Mouse (Mus musculus): ENCODE data around the gene Il20rb. TPM values are rescaled to one million over a fixed set of nuclear protein-coding genes. Genes with fewer than 3 reads are reported as not detected.

Il20rb gene
- polyA plus RNA-seq, 1 experiment from 2014 or later = 0.68 TPM

DNA sequence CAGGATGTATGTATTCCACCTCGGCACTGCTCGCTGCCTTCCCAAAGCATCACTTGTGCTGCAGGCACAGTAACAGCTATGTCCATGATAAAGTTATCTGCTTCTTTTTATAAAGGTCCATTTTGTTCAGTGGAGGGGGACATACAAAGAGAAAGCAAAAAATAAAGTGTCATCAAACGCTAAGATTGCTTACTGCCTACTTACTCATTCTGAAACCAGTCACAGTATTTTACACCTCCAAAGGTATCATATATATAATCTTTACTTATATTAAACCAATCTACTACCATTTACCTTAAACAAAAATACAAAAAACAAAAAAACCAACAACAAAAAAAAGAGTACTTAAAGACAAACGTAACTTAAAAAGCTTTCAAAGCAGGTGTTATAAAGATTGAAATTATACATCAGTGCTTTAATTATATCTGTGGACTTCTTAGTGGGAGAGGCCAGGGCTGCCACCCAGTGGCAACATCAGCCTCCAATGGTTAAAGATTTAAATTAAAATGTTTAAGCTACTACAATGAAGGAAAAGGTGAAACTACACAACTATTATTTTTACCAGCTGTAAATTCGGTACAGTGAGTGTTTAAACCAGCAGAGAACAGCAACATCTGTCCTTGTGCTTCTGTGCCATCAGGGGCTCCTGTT is 7.1 kb upstream of the Il20rb start:
- no peak for ATAC-seq (ENCODE audit: extremely low read depth, insufficient number of reproducible peaks, low FRiP score, low TSS enrichment)
- H3K9ac ChIP-seq = no peak overlapping the region
- peaks cover 20% of the 10 kb centered on the region for H3K36me3 ChIP-seq
- H3K9me3 ChIP-seq = no peaks in the 10 kb centered on the region
- H3K4me1 ChIP-seq = peaks cover 28% of the 10 kb centered on the region
- 75% methylated on average over 5 of the region's 5 CpGs for WGBS
- no peak overlapping the region for H3K4me2 ChIP-seq
- no peak overlapping the region for H3K4me3 ChIP-seq
- no peaks in the 10 kb centered on the region for H3K27me3 ChIP-seq (replicated peaks)
- no peak overlapping the region for H3K27ac ChIP-seq (replicated peaks)

DNA sequence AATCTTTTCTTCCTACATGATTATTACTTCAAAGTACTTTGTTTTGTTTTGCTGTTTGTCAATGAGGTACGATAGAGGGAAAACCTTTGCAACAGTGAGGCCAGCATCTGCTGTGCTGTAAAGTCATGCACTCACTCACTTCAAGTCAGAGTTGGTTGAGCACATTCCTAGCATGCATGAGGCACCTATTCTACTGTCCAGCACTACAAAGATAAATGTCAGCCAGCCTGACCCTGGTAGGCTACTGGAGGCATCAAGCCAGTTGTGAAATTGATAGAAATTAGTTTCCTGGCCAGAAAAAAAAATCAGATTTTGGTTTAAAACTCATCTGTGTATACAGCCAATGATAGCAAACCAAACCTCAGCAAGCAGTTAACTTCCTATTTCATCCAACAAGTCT is 4.8 kb upstream of the Il20rb start:
- 0 out of 2 replicates have a peak overlapping the region, but pooled peaks have one; percentile 28 for H3K27ac ChIP-seq (replicated peaks)
- no peak overlapping the region for H3K4me3 ChIP-seq
- no peak for ATAC-seq (ENCODE audit: extremely low read depth, insufficient number of reproducible peaks, low FRiP score, low TSS enrichment)
- H3K4me2 ChIP-seq = no peak overlapping the region
- WGBS = 62% methylated on average over 1 of the region's 1 CpGs
- no peaks in the 10 kb centered on the region for H3K9me3 ChIP-seq
- peaks cover 37% of the 10 kb centered on the region for H3K4me1 ChIP-seq
- peaks cover 9% of the 10 kb centered on the region; the same call in 1 of the 2 replicates for H3K36me3 ChIP-seq
- H3K27me3 ChIP-seq (replicated peaks) = no peaks in the 10 kb centered on the region
- no peak overlapping the region for H3K9ac ChIP-seq

DNA sequence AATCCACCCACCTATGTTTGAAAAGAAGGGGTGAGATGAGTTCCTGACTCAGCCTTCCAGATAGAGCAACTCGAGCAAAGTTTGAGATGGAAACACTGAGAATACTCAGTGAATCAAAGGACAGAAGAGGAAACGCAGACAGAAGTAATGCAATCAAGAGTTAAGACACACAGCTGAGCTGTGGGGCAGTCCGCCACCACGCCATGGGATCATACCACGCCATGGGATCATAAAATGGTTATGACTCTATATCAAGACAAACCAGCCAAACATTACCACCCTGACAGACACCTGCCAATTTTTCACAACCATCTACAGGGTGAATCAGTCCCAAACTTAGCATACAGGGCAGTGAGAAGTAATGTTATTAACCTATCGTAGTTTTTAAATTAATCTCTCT is 2.4 kb upstream of the Il20rb start:
- Histone ChIP-seq H3K9me3 (no peaks in the 10 kb centered on the region), H3K4me2 (no peak overlapping the region), H3K36me3 (peaks cover 9% of the 10 kb centered on the region; the same call in 1 of the 2 replicates), H3K4me3 (no peak overlapping the region), H3K27ac (replicated peaks) (no peak overlapping the region), H3K4me1 (peaks cover 37% of the 10 kb centered on the region), H3K9ac (no peak overlapping the region), H3K27me3 (replicated peaks) (no peaks in the 10 kb centered on the region)
- no peak for ATAC-seq (ENCODE audit: extremely low read depth, insufficient number of reproducible peaks, low FRiP score, low TSS enrichment)
- WGBS = 91% methylated on average over 6 of the region's 6 CpGs

DNA sequence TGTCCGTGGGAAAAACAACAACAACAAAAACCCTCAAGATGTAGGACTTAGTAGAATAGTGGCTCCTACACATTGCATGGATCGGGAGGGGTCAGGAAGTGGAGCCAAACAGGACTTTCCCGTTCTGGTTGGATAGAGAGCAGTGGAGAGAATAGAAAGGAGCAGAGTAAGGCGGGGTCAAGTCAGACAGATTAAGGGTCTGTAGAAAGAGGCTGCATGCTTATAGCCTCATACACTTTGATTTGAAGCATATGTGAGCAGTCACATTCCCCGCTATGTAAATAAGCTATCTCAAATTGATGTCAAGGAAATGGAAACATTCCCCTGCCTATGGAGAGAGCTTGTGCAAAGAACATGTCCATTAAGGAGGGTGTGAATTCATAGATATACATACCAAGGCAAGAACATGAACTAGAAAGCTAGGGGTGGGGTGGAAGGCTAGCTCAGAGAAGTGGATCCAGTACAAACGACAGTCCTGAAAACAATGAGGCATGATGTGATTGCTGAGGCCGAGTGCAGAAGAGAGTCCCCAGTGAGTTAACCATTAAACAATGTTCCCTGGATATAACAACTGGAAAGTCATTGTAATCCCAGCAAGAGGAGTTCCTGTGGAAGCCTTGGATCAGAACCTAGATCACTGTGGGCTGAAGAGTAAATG is 1.6 kb upstream of the Il20rb start:
- no peak for ATAC-seq (ENCODE audit: extremely low read depth, insufficient number of reproducible peaks, low FRiP score, low TSS enrichment)
- no peaks in the 10 kb centered on the region for H3K27me3 ChIP-seq (replicated peaks)
- H3K36me3 ChIP-seq = peaks cover 9% of the 10 kb centered on the region; the same call in 1 of the 2 replicates
- peaks cover 34% of the 10 kb centered on the region for H3K4me1 ChIP-seq
- WGBS = 62% methylated on average over 7 of the region's 7 CpGs
- H3K4me3 ChIP-seq = no peak overlapping the region
- H3K9me3 ChIP-seq = no peaks in the 10 kb centered on the region
- H3K27ac ChIP-seq (replicated peaks) = 0 out of 2 replicates have a peak overlapping the region, but pooled peaks have one; percentile 20
- H3K9ac ChIP-seq = no peak overlapping the region
- H3K4me2 ChIP-seq = no peak overlapping the region

DNA sequence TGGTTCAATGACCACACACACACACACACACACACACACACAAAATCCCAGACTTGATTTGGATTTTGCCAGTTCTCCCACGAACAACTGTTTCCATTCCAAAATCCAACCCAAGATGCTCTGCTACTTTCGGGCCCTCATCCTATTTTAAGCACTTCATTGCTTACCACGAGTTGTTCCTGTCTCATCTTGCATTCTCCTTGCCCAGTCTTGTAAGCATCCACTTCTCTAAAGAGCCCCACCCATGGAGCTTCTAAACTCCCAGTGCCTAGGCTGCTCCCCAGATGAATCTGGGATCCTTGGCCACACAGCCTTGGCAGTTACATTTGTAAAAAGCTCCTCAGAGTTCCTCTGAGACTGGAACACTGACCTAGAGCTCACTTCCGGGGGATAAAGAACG is 3.3 kb downstream of the Il20rb start:
- H3K27me3 ChIP-seq (replicated peaks) = no peaks in the 10 kb centered on the region
- WGBS = 79% methylated on average over 5 of the region's 5 CpGs
- H3K4me2 ChIP-seq = no peak overlapping the region
- H3K9me3 ChIP-seq = no peaks in the 10 kb centered on the region
- H3K27ac ChIP-seq (replicated peaks) = no peak overlapping the region
- peaks cover 19% of the 10 kb centered on the region for H3K4me1 ChIP-seq
- ATAC-seq (ENCODE audit: extremely low read depth, insufficient number of reproducible peaks, low FRiP score, low TSS enrichment) = no peak
- H3K36me3 ChIP-seq = no peaks in the 10 kb centered on the region; the same call in 1 of the 2 replicates
- no peak overlapping the region for H3K4me3 ChIP-seq
- H3K9ac ChIP-seq = no peak overlapping the region

DNA sequence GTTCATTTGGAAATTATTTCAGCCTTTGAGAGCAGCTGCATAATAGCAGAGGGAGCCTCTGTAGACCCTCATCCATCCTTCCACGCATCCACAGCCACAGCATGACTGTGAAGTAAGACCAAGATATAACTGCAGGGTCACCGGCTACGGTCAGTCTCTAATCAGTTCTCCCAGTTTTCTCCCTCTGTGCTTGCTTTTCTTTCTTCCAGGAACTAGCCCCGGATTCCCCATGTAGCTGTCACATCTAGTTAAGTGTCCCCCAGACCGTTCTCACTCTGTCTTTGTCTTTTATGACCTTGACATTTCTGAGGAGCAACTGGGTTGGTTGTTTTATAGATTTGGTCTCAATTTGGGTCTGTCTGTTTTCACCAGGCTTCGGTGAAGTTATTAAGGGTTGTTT is 5.0 kb downstream of the Il20rb start:
- 62% methylated on average over 6 of the region's 6 CpGs for WGBS
- no peaks in the 10 kb centered on the region; the same call in 1 of the 2 replicates for H3K36me3 ChIP-seq
- no peaks in the 10 kb centered on the region for H3K27me3 ChIP-seq (replicated peaks)
- H3K4me1 ChIP-seq = peaks cover 13% of the 10 kb centered on the region
- H3K4me2 ChIP-seq = no peak overlapping the region
- no peak overlapping the region for H3K4me3 ChIP-seq
- ATAC-seq (ENCODE audit: extremely low read depth, insufficient number of reproducible peaks, low FRiP score, low TSS enrichment) = no peak
- H3K27ac ChIP-seq (replicated peaks) = no peak overlapping the region
- H3K9ac ChIP-seq = no peak overlapping the region
- peaks cover 4% of the 10 kb centered on the region; the same call in 1 of the 2 replicates for H3K9me3 ChIP-seq

DNA sequence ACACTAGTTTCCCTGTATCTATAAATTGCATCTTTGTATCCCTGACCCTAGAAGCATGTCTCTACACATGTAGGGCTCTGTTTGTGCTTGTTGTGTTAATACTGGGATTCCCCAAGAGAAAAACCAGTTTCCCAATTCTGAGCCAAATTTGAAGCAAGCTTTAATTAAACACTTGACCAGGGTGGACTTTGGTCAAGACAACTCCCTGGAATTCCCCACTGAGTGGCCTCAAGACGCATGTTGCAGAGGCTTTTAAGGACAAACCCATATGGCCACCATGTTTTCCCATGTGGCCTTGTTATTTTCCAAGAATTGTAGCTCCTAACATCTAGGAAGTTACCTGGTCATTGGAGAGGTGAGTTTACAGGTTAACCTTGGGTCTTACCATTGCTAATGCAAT is 12.5 kb downstream of the Il20rb start:
- Histone ChIP-seq H3K27ac (replicated peaks) (no peak overlapping the region), H3K27me3 (replicated peaks) (no peaks in the 10 kb centered on the region), H3K9me3 (peaks cover 7% of the 10 kb centered on the region; the same call in 1 of the 2 replicates), H3K4me3 (no peak overlapping the region), H3K4me1 (peaks cover 4% of the 10 kb centered on the region), H3K9ac (no peak overlapping the region), H3K4me2 (no peak overlapping the region), H3K36me3 (no peaks in the 10 kb centered on the region; the same call in 1 of the 2 replicates)
- no peak for ATAC-seq (ENCODE audit: extremely low read depth, insufficient number of reproducible peaks, low FRiP score, low TSS enrichment)
- WGBS = 85% methylated on average over 1 of the region's 1 CpGs

DNA sequence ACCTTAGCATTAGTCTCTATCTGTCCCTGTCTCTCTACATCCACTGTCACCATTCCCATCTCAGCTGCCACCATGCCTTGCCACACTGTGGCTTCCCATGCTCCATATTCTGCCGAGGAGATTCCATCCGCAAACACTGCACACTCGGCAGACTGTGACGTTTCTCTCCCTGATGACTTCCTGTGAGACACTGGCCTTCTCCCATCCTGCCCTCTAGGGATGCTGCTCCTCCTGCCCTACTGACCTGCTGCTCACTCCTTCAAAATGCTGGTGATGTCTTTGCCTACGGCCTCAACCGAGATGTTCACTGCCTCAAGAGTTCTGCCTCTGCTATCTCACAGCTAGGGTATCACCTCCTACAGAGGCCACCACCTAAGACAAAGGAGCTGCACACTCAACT is 13.2 kb downstream of the Il20rb start:
- Histone ChIP-seq H3K27me3 (replicated peaks) (no peaks in the 10 kb centered on the region), H3K9ac (no peak overlapping the region), H3K4me1 (peaks cover 4% of the 10 kb centered on the region), H3K27ac (replicated peaks) (no peak overlapping the region), H3K9me3 (peaks cover 7% of the 10 kb centered on the region; the same call in 1 of the 2 replicates), H3K36me3 (no peaks in the 10 kb centered on the region; the same call in 1 of the 2 replicates), H3K4me2 (no peak overlapping the region), H3K4me3 (no peak overlapping the region)
- ATAC-seq (ENCODE audit: extremely low read depth, insufficient number of reproducible peaks, low FRiP score, low TSS enrichment) = no peak
- WGBS = 74% methylated on average over 6 of the region's 6 CpGs

DNA sequence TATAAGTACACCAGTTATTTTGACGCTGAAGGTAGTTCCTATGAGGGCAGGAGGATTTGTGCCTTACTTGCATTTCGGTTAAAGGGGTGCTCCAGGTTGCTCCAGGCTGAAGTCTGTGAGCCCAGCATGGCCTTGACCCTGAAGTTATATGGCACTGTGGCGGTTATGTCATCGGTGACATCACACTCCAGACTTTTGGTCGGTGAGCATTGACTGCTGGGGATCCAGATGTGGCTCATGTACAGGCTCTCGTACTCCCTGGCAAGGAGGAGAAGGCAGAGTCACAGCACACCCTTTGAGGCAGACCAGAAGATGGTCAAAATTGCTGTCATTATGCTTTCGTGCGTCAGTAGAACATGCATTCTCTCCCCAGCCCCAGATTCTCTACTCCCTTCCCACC is 13.7 kb downstream of the Il20rb start:
- Histone ChIP-seq H3K27me3 (replicated peaks) (no peaks in the 10 kb centered on the region), H3K9ac (no peak overlapping the region), H3K4me2 (no peak overlapping the region), H3K36me3 (no peaks in the 10 kb centered on the region; the same call in 1 of the 2 replicates), H3K4me3 (no peak overlapping the region), H3K4me1 (peaks cover 4% of the 10 kb centered on the region), H3K9me3 (peaks cover 7% of the 10 kb centered on the region; the same call in 1 of the 2 replicates), H3K27ac (replicated peaks) (no peak overlapping the region)
- ATAC-seq (ENCODE audit: extremely low read depth, insufficient number of reproducible peaks, low FRiP score, low TSS enrichment) = no peak
- 81% methylated on average over 8 of the region's 8 CpGs for WGBS

DNA sequence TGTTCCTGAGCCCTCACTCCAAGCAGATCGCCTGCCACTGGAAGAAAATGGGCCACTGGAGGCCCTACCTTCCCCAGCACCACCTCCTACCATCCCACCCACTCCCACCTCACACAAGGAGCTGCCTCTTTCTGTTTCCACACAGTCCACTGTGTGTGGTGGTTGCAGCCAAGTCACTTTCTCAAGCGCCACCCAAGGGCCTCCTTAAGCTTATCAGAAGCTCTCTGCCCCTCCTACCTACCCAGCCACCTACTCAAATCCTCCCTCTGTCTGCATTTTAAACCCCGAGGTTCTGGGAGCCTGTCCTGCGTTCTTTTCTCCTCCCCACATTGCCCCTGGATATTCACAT is 15.0 kb downstream of the Il20rb start:
- 56% methylated on average over 4 of the region's 4 CpGs for WGBS
- H3K27ac ChIP-seq (replicated peaks) = no peak overlapping the region

DNA sequence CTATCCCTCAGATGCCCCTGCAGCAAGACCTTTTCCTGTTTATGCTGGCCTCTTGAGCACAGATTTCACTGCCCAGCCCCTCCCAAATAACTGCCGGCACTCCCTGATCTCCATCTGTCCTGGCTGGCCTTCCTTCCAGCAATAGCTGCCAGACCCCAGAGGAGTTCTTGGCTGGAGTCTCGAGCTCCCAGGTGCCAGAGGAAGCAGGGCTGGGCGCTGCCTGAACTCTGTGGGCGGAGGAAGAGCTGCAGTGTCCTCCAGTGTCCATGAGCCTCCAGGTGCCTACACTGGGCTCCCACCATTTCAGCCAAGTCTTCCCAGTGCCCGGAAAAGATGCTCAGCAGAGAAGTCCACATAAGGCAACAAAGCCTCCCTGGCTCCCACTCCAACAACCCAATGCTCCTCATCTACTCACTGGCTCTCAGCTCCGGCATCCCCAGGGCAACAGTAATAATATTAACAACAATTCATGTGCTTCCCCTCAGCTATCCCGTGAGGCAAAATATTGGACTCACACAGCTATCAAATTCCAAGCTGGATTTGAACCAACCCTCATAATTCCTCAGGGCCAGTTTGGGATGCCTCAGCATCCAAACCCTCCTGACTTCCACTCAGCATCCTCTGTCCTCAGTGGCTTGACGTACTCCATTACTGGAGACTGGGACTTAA is 15.5 kb downstream of the Il20rb start:
- Histone ChIP-seq H3K27ac (replicated peaks) (no peak overlapping the region), H3K9ac (no peak overlapping the region), H3K27me3 (replicated peaks) (no peaks in the 10 kb centered on the region), H3K36me3 (peaks cover 7% of the 10 kb centered on the region), H3K9me3 (no peaks in the 10 kb centered on the region), H3K4me3 (no peak overlapping the region), H3K4me2 (no peak overlapping the region), H3K4me1 (peaks cover 8% of the 10 kb centered on the region)
- WGBS = 51% methylated on average over 8 of the region's 8 CpGs
- ATAC-seq (ENCODE audit: extremely low read depth, insufficient number of reproducible peaks, low FRiP score, low TSS enrichment) = no peak

More for the DNA sequence above, 15.0 kb downstream of the Il20rb start:
- Histone ChIP-seq H3K9me3 (peaks cover 2% of the 10 kb centered on the region; the same call in 1 of the 2 replicates), H3K9ac (no peak overlapping the region), H3K36me3 (peaks cover 4% of the 10 kb centered on the region), H3K4me3 (no peak overlapping the region), H3K4me2 (no peak overlapping the region), H3K27me3 (replicated peaks) (no peaks in the 10 kb centered on the region), H3K4me1 (peaks cover 8% of the 10 kb centered on the region)
- no peak for ATAC-seq (ENCODE audit: extremely low read depth, insufficient number of reproducible peaks, low FRiP score, low TSS enrichment)

Data from heart, embryonic 13.5 days (tissue).